In genomic region chr14:25487470-25487955, GRCm38 (mm10) we compare ENCODE assay signal across 8 mouse cellular contexts. TPM values are rescaled to one million over a fixed set of nuclear protein-coding genes. Genes with fewer than 3 reads are reported as not detected.
DNase-seq lines count a peak whose midpoint lies in the region; ATAC-seq and TF ChIP-seq lines count a peak whose summit lies in the region.

No protein-coding gene starts in this region.

- no peak for TF ChIP-seq CTCF in gastrocnemius, adult 2 months (IDR thresholded peaks at IDR 0.05)
- TF ChIP-seq CTCF in kidney, postnatal 0 days (IDR thresholded peaks at IDR 0.05; ENCODE audit: low read depth) = no peak

- 75% methylated on average over 7 of the region's 7 CpGs for WGBS in neural tube, embryonic 13.5 days
- 48% methylated on average over 7 of the region's 7 CpGs for WGBS in kidney, postnatal 0 days
- 38% methylated on average over 7 of the region's 7 CpGs for WGBS in stomach, embryonic 14.5 days

- H3K27me3 ChIP-seq in neural tube, embryonic 13.5 days = no peaks in the 10 kb centered on the region
- H3K27me3 ChIP-seq in kidney, postnatal 0 days (ENCODE audit: insufficient read depth, low read length) = no peaks in the 10 kb centered on the region
- no peaks in the 10 kb centered on the region for H3K27me3 ChIP-seq in stomach, embryonic 14.5 days (ENCODE audit: control insufficient read depth, insufficient read depth, low read length)

- H3K4me2 ChIP-seq in neural tube, embryonic 13.5 days = no peak overlapping the region
- H3K4me2 ChIP-seq in kidney, postnatal 0 days (ENCODE audit: low read length) = no peak overlapping the region
- H3K4me2 ChIP-seq in stomach, embryonic 14.5 days (replicated peaks; ENCODE audit: low read depth, low read length) = no peak overlapping the region

- peak overlapping the region; percentile 11 for H3K4me3 ChIP-seq in gastrocnemius, adult 2 months
- H3K4me3 ChIP-seq in neural tube, embryonic 13.5 days = no peak overlapping the region
- H3K4me3 ChIP-seq in kidney, postnatal 0 days (replicated peaks; ENCODE audit: low read depth, low read length) = no peak overlapping the region
- H3K4me3 ChIP-seq in stomach, embryonic 14.5 days (ENCODE audit: low read depth, low read length) = no peak overlapping the region

- peaks cover 100% of the 10 kb centered on the region for H3K4me1 ChIP-seq in neural tube, embryonic 13.5 days (replicated peaks)
- peaks cover 60% of the 10 kb centered on the region for H3K4me1 ChIP-seq in kidney, postnatal 0 days (replicated peaks; ENCODE audit: insufficient read depth, low read length)
- peaks cover 50% of the 10 kb centered on the region for H3K4me1 ChIP-seq in stomach, embryonic 14.5 days (ENCODE audit: control insufficient read depth, insufficient read depth, low read length)

- ATAC-seq in neural tube, embryonic 13.5 days (ENCODE audit: low read depth) = no peak
- no peak for ATAC-seq in kidney, postnatal 0 days (replicated peaks; ENCODE audit: low FRiP score, low read depth)
- ATAC-seq in stomach, embryonic 14.5 days (ENCODE audit: insufficient number of reproducible peaks, insufficient read depth, low FRiP score, low read depth) = no peak

- no peaks in the 10 kb centered on the region for H3K9me3 ChIP-seq in neural tube, embryonic 13.5 days
- no peaks in the 10 kb centered on the region for H3K9me3 ChIP-seq in kidney, postnatal 0 days (replicated peaks; ENCODE audit: low read length)
- no peaks in the 10 kb centered on the region for H3K9me3 ChIP-seq in stomach, embryonic 14.5 days (ENCODE audit: control insufficient read depth, low read depth, low read length)

- peak; percentile 88 for DNase-seq in gastrocnemius, adult 2 months
- DNase-seq in gastrocnemius, postnatal 4 days (ENCODE audit: low spot score in 2 of 2) = no peak
- no peak for DNase-seq in neural tube, embryonic 10.5 days (ENCODE audit: extremely low spot score, low spot score)
- DNase-seq in kidney, postnatal 0 days (ENCODE audit: low spot score) = no peak
- no peak for DNase-seq in urinary bladder, postnatal 14 days (ENCODE audit: low spot score)
- no peak for DNase-seq in embryo, embryonic 9.5 days (ENCODE audit: extremely low spot score)

- peak overlapping the region; percentile 97 for H3K27ac ChIP-seq in gastrocnemius, adult 2 months
- H3K27ac ChIP-seq in neural tube, embryonic 13.5 days (replicated peaks) = peak overlapping the region; percentile 33
- H3K27ac ChIP-seq in kidney, postnatal 0 days = peak overlapping the region; percentile 78
- 0 out of 2 replicates have a peak overlapping the region, but pooled peaks have one; percentile 21 for H3K27ac ChIP-seq in stomach, embryonic 14.5 days (ENCODE audit: low read length)

- intact Hi-C loops in gastrocnemius, adult 2 months (cut with DNase I) = no loop called here

- no peaks in the 10 kb centered on the region for H3K36me3 ChIP-seq in neural tube, embryonic 13.5 days
- H3K36me3 ChIP-seq in kidney, postnatal 0 days (ENCODE audit: insufficient read depth, low read length) = no peaks in the 10 kb centered on the region
- H3K36me3 ChIP-seq in stomach, embryonic 14.5 days (ENCODE audit: control insufficient read depth, insufficient read depth, low read length) = no peaks in the 10 kb centered on the region

- H3K9ac ChIP-seq in neural tube, embryonic 13.5 days = 0 out of 2 replicates have a peak overlapping the region, but pooled peaks have one; percentile 43
- 0 out of 2 replicates have a peak overlapping the region, but pooled peaks have one; percentile 1 for H3K9ac ChIP-seq in kidney, postnatal 0 days (ENCODE audit: low read depth, low read length)
- H3K9ac ChIP-seq in stomach, embryonic 14.5 days (replicated peaks; ENCODE audit: low read depth, low read length) = no peak overlapping the region

RNA-seq across cellular contexts. Expression of gene Zmiz1, which starts 28.5 kb away (rescaled TPM):
- total RNA-seq in gastrocnemius, adult 2 months (2021) = 10 to 100 TPM; 27.4 to 34.5 TPM
- total RNA-seq in gastrocnemius, postnatal 4 days (2021) = 10 to 100 TPM; 53.8 to 55.2 TPM
- polyA plus RNA-seq in neural tube, embryonic 13.5 days (2015; fragmentation: Nextera tagmentation; extraction: Ambion mirVana) = 57.2 and 66.2 TPM in 2 replicates
- 25.0 and 26.6 TPM in 2 replicates for polyA plus RNA-seq in kidney, postnatal 0 days (2015; fragmentation: Nextera tagmentation; extraction: Ambion mirVana)
- polyA plus RNA-seq in stomach, embryonic 14.5 days (2014; fragmentation: Nextera tagmentation; extraction: Ambion mirVana) = 43.9 and 45.3 TPM in 2 replicates

Comparison
In these comparisons a context has a peak if more than half of its experiments do, and no peak if none do; other contexts are left out.
1. H3K27ac ChIP-seq: peak in every context shown above with its lines; median percentile 97 in gastrocnemius, adult 2 months; 78 in kidney, postnatal 0 days; 33 in neural tube, embryonic 13.5 days; 21 in stomach, embryonic 14.5 days.